Mouse (Mus musculus): ENCODE results near the gene Tmem116. TPM values are rescaled to one million over a fixed set of nuclear protein-coding genes. Genes with fewer than 3 reads are reported as not detected.
A peak's percentile ranks its signal among the peaks of the same experiment; 100 is the strongest.

The Tmem116 gene
- total RNA-seq, 2 experiments from 2014 or later, result 2.3 TPM; not detected in 1

- peak; percentile 60 for ATAC-seq (replicated peaks; ENCODE audit: low FRiP score, low TSS enrichment, poor library complexity, severe bottlenecking)
These were observed 9.9 kb downstream of the Tmem116 start for GRCm38 (mm10) chr5:121461339-121462170.

GRCm38 (mm10) chr5:121462171-121462502 lies 10.4 kb downstream of the Tmem116 start:
- ATAC-seq (replicated peaks; ENCODE audit: low FRiP score, low TSS enrichment, poor library complexity, severe bottlenecking), result peak; percentile 51

GRCm38 (mm10) chr5:121462967-121463366 lies 11.3 kb downstream of the Tmem116 start:
- ATAC-seq (replicated peaks; ENCODE audit: low FRiP score, low TSS enrichment, poor library complexity, severe bottlenecking), result no peak

GRCm38 (mm10) chr5:121463601-121464250 lies 12.0 kb downstream of the Tmem116 start:
- ATAC-seq (replicated peaks; ENCODE audit: low FRiP score, low TSS enrichment, poor library complexity, severe bottlenecking), result no peak

- no peak for ATAC-seq (replicated peaks; ENCODE audit: low FRiP score, low TSS enrichment, poor library complexity, severe bottlenecking)
These were observed 17.9 kb downstream of the Tmem116 start for GRCm38 (mm10) chr5:121469566-121469965.

GRCm38 (mm10) chr5:121472411-121472810 lies 20.7 kb downstream of the Tmem116 start:
- no peak for ATAC-seq (replicated peaks; ENCODE audit: low FRiP score, low TSS enrichment, poor library complexity, severe bottlenecking)

GRCm38 (mm10) chr5:121474610-121475009 lies 22.9 kb downstream of the Tmem116 start:
- no peak for ATAC-seq (replicated peaks; ENCODE audit: low FRiP score, low TSS enrichment, poor library complexity, severe bottlenecking)

GRCm38 (mm10) chr5:121476040-121476439 lies 24.3 kb downstream of the Tmem116 start:
- ATAC-seq (replicated peaks; ENCODE audit: low FRiP score, low TSS enrichment, poor library complexity, severe bottlenecking), result peak; percentile 85

- peak; percentile 38; the same call in 1 of the 2 replicates for ATAC-seq (replicated peaks; ENCODE audit: low FRiP score, low TSS enrichment, poor library complexity, severe bottlenecking)
These were observed 26.0 kb downstream of the Tmem116 start for GRCm38 (mm10) chr5:121477680-121478079.

GRCm38 (mm10) chr5:121484801-121485200 lies 33.1 kb downstream of the Tmem116 start:
- no peak for ATAC-seq (replicated peaks; ENCODE audit: low FRiP score, low TSS enrichment, poor library complexity, severe bottlenecking)

- ATAC-seq (replicated peaks; ENCODE audit: low FRiP score, low TSS enrichment, poor library complexity, severe bottlenecking), result no peak
These were observed 41.6 kb downstream of the Tmem116 start for GRCm38 (mm10) chr5:121493305-121493704.

GRCm38 (mm10) chr5:121500719-121501118 lies 49.0 kb downstream of the Tmem116 start:
- ATAC-seq (replicated peaks; ENCODE audit: low FRiP score, low TSS enrichment, poor library complexity, severe bottlenecking), result peak; percentile 64

GRCm38 (mm10) chr5:121501424-121501996 lies 49.8 kb downstream of the Tmem116 start:
- peak; percentile 72 for ATAC-seq (replicated peaks; ENCODE audit: low FRiP score, low TSS enrichment, poor library complexity, severe bottlenecking)

- ATAC-seq (replicated peaks; ENCODE audit: low FRiP score, low TSS enrichment, poor library complexity, severe bottlenecking), result no peak
These were observed 51.5 kb downstream of the Tmem116 start, which contains the start of gene Adam1b for GRCm38 (mm10) chr5:121503231-121503630. Gene Adam1b, minus strand, starts transcription at chr5:121503435.

GRCm38 (mm10) chr5:121506846-121507245 lies 55.2 kb downstream of the Tmem116 start:
- no peak for ATAC-seq (replicated peaks; ENCODE audit: low FRiP score, low TSS enrichment, poor library complexity, severe bottlenecking)

- no peak for ATAC-seq (replicated peaks; ENCODE audit: low FRiP score, low TSS enrichment, poor library complexity, severe bottlenecking)
These were observed 58.3 kb downstream of the Tmem116 start for GRCm38 (mm10) chr5:121510009-121510408.

GRCm38 (mm10) chr5:121518983-121519382 lies 67.3 kb downstream of the Tmem116 start:
- no peak for ATAC-seq (replicated peaks; ENCODE audit: low FRiP score, low TSS enrichment, poor library complexity, severe bottlenecking)

- peak; percentile 46 for ATAC-seq (replicated peaks; ENCODE audit: low FRiP score, low TSS enrichment, poor library complexity, severe bottlenecking)
These were observed 68.1 kb downstream of the Tmem116 start for GRCm38 (mm10) chr5:121519758-121520157.

- ATAC-seq (replicated peaks; ENCODE audit: low FRiP score, low TSS enrichment, poor library complexity, severe bottlenecking), result no peak
These were observed 74.2 kb downstream of the Tmem116 start for GRCm38 (mm10) chr5:121525774-121526450.

- ATAC-seq (replicated peaks; ENCODE audit: low FRiP score, low TSS enrichment, poor library complexity, severe bottlenecking), result no peak
These were observed 74.8 kb downstream of the Tmem116 start for GRCm38 (mm10) chr5:121526526-121526925.
